In the genomic region with DNA sequence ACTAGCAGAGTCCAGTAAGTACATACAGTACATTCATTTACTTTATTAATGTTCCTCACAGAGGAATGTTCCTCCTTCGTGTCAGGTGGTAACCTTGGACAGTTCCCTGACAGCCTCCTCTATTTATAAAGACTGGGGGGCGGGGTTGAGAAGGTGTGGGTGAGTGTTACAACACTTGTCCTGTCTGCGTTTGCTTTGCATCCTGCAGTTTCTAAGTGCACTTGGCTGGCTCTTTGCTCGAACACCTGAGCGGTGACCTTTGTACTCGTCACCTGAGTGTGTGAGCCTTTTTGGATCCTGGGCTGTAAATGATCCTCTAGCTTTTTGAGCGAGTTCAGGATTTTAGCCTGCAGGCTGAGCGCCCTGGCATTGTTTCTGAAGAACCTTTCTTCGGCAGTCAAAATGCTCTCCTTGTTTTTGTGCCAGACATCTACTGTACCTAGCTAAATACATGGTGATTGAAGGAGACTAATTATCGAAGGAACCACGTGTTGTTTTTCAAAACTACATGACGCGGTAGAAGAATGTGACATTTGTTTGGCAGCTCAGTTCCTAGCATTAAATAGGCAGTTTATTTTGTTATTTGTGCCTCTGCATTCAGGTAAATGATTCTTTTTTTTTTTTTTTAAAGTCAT, we compare ENCODE assay signal across 8 mouse cellular contexts. TPM values are rescaled to one million over a fixed set of nuclear protein-coding genes. Genes with fewer than 3 reads are reported as not detected.
DNase-seq lines count a peak whose midpoint lies in the region; ATAC-seq and TF ChIP-seq lines count a peak whose summit lies in the region.

No protein-coding gene starts in this region.

- TF ChIP-seq CTCF in left cerebral cortex, adult 2 months (IDR thresholded peaks at IDR 0.05): no peak
- no peak for TF ChIP-seq CTCF in bone marrow, adult 2 months (IDR thresholded peaks at IDR 0.05; ENCODE audit: control insufficient read depth, insufficient read depth, low read length)
- no peak for TF ChIP-seq CTCF in midbrain, postnatal 0 days (IDR thresholded peaks at IDR 0.05)

- no peak overlapping the region; the same call in 1 of the 2 replicates for H3K27ac ChIP-seq in left cerebral cortex, adult 2 months
- no peak overlapping the region for H3K27ac ChIP-seq in bone marrow, adult 2 months (ENCODE audit: control insufficient read depth, insufficient read depth, low read depth, low read length, poor library complexity)
- H3K27ac ChIP-seq in forebrain, embryonic 15.5 days (replicated peaks): no peak overlapping the region
- peak overlapping the region; percentile 27; the same call in 1 of the 2 replicates for H3K27ac ChIP-seq in hindbrain, embryonic 15.5 days (replicated peaks)
- H3K27ac ChIP-seq in liver, embryonic 11.5 days (ENCODE audit: low read depth, low read length): no peak overlapping the region
- no peak overlapping the region for H3K27ac ChIP-seq in midbrain, postnatal 0 days (ENCODE audit: low read depth, low read length)

- intact Hi-C loops in left cerebral cortex, adult 2 months (cut with DNase I): loop anchor here (2.0 to 5.0 kb wide), 2 partner anchors 40 to 48 kb away; a partner anchor contains a TSS

- H3K9me3 ChIP-seq in forebrain, embryonic 15.5 days: no peaks in the 10 kb centered on the region
- H3K9me3 ChIP-seq in hindbrain, embryonic 15.5 days: no peaks in the 10 kb centered on the region
- H3K9me3 ChIP-seq in liver, embryonic 11.5 days (ENCODE audit: control insufficient read depth, low read length): no peaks in the 10 kb centered on the region
- H3K9me3 ChIP-seq in midbrain, postnatal 0 days (ENCODE audit: low read length): no peaks in the 10 kb centered on the region

- peak overlapping the region; percentile 86 for H3K4me3 ChIP-seq in left cerebral cortex, adult 2 months
- peak overlapping the region; percentile 38 for H3K4me3 ChIP-seq in bone marrow, adult 2 months (replicated peaks; ENCODE audit: control insufficient read depth, low read depth, low read length)
- H3K4me3 ChIP-seq in forebrain, embryonic 15.5 days: peak overlapping the region; percentile 85
- H3K4me3 ChIP-seq in hindbrain, embryonic 15.5 days: peak overlapping the region; percentile 93
- peak overlapping the region; percentile 96 for H3K4me3 ChIP-seq in liver, embryonic 11.5 days (ENCODE audit: low read depth, low read length)
- peak overlapping the region; percentile 96 for H3K4me3 ChIP-seq in midbrain, postnatal 0 days (ENCODE audit: low read depth, low read length)

- WGBS in bone marrow, adult 2 months: 36% methylated on average over 13 of the region's 13 CpGs
- WGBS in forebrain, embryonic 15.5 days: 14% methylated on average over 13 of the region's 13 CpGs
- 32% methylated on average over 13 of the region's 13 CpGs for WGBS in hindbrain, embryonic 15.5 days
- 40% methylated on average over 13 of the region's 13 CpGs for WGBS in liver, embryonic 11.5 days
- WGBS in midbrain, postnatal 0 days: 31% methylated on average over 13 of the region's 13 CpGs

- peak overlapping the region; percentile 87 for H3K4me2 ChIP-seq in forebrain, embryonic 15.5 days (replicated peaks)
- peak overlapping the region; percentile 87 for H3K4me2 ChIP-seq in hindbrain, embryonic 15.5 days
- H3K4me2 ChIP-seq in liver, embryonic 11.5 days: peak overlapping the region; percentile 92
- H3K4me2 ChIP-seq in midbrain, postnatal 0 days (ENCODE audit: low read depth, low read length, poor library complexity, severe bottlenecking): peak overlapping the region; percentile 92

- ATAC-seq in forebrain, embryonic 15.5 days (replicated peaks): no peak
- ATAC-seq in hindbrain, embryonic 15.5 days (ENCODE audit: low FRiP score, low read depth): no peak
- no peak for ATAC-seq in liver, embryonic 11.5 days (replicated peaks; ENCODE audit: low FRiP score)
- ATAC-seq in midbrain, postnatal 0 days (ENCODE audit: low FRiP score): no peak

- TF ChIP-seq POLR2A in bone marrow, adult 2 months (IDR thresholded peaks at IDR 0.05; ENCODE audit: borderline replicate concordance, control insufficient read depth, low read depth, low read length): no peak

- H3K9ac ChIP-seq in forebrain, embryonic 15.5 days (replicated peaks): peak overlapping the region; percentile 81
- H3K9ac ChIP-seq in hindbrain, embryonic 15.5 days: peak overlapping the region; percentile 89
- no peak overlapping the region for H3K9ac ChIP-seq in liver, embryonic 11.5 days (ENCODE audit: low read depth, low read length)
- peak overlapping the region; percentile 92; the same call in 1 of the 2 replicates for H3K9ac ChIP-seq in midbrain, postnatal 0 days (replicated peaks; ENCODE audit: low read length, poor library complexity, severe bottlenecking)

- H3K27me3 ChIP-seq in forebrain, embryonic 15.5 days: no peaks in the 10 kb centered on the region
- H3K27me3 ChIP-seq in hindbrain, embryonic 15.5 days: 0 out of 2 replicates have a peak, but pooled peaks cover 3% of the 10 kb centered on the region
- no peaks in the 10 kb centered on the region for H3K27me3 ChIP-seq in liver, embryonic 11.5 days (replicated peaks; ENCODE audit: control insufficient read depth, insufficient read depth, low read length)
- no peaks in the 10 kb centered on the region for H3K27me3 ChIP-seq in midbrain, postnatal 0 days (ENCODE audit: insufficient read depth, low read length)

- H3K36me3 ChIP-seq in forebrain, embryonic 15.5 days: no peaks in the 10 kb centered on the region
- H3K36me3 ChIP-seq in hindbrain, embryonic 15.5 days: no peaks in the 10 kb centered on the region
- H3K36me3 ChIP-seq in liver, embryonic 11.5 days (ENCODE audit: control insufficient read depth, insufficient read depth, low read length): no peaks in the 10 kb centered on the region
- H3K36me3 ChIP-seq in midbrain, postnatal 0 days (ENCODE audit: insufficient read depth, low read length): no peaks in the 10 kb centered on the region; the same call in 1 of the 2 replicates

- H3K4me1 ChIP-seq in bone marrow, adult 2 months (ENCODE audit: control insufficient read depth, insufficient read depth, low read length): peaks cover 2% of the 10 kb centered on the region; the same call in 1 of the 2 replicates
- peaks cover 39% of the 10 kb centered on the region for H3K4me1 ChIP-seq in forebrain, embryonic 15.5 days
- H3K4me1 ChIP-seq in hindbrain, embryonic 15.5 days (replicated peaks): peaks cover 39% of the 10 kb centered on the region
- peaks cover 12% of the 10 kb centered on the region for H3K4me1 ChIP-seq in liver, embryonic 11.5 days (replicated peaks; ENCODE audit: control insufficient read depth, insufficient read depth, low read length)
- H3K4me1 ChIP-seq in midbrain, postnatal 0 days (ENCODE audit: insufficient read depth, low read length): peaks cover 22% of the 10 kb centered on the region

- peak in 1 of 2 experiments; percentile 11 for DNase-seq in left cerebral cortex, adult 2 months (ENCODE audit: extremely low spot score in 1 of 2, low spot score in 2 of 2)
- DNase-seq in left cerebral cortex, adult 8-10 months (ENCODE audit: low spot score in 2 of 2): no peak
- DNase-seq in liver, embryonic 11.5 days (ENCODE audit: low spot score): no peak
- DNase-seq in midbrain, postnatal 0 days (ENCODE audit: low spot score): no peak
- no peak for DNase-seq in frontal cortex, postnatal 14 days (ENCODE audit: low spot score in 2 of 2)

RNA-seq across cellular contexts. Expression of a gene that starts 1.4 kb away (rescaled TPM):
- total RNA-seq in left cerebral cortex, adult 2 months (2021): 100 to 1,000 TPM; 289 to 291 TPM
- 100 to 1,000 TPM; 247 to 289 (median 277) TPM for total RNA-seq in left cerebral cortex, adult 8-10 months (2022)
- polyA plus RNA-seq in bone marrow, adult 2 months (2011; ENCODE audit: insufficient read depth, insufficient read length, low replicate concordance, missing spikeins): 8.6 and 22.7 TPM in 2 replicates
- polyA plus RNA-seq in forebrain, embryonic 15.5 days (2015; fragmentation: Nextera tagmentation; extraction: Ambion mirVana): 90.9 and 96.7 TPM in 2 replicates
- 77.4 and 89.5 TPM in 2 replicates for polyA plus RNA-seq in hindbrain, embryonic 15.5 days (2015; fragmentation: Nextera tagmentation; extraction: Ambion mirVana)
- 19.5 and 24.6 TPM in 2 replicates for polyA plus RNA-seq in liver, embryonic 11.5 days (2014; fragmentation: Nextera tagmentation; extraction: Ambion mirVana)
- 131 and 161 TPM in 2 replicates for total RNA-seq in midbrain, postnatal 0 days (2014; rRNA removed)
- polyA plus RNA-seq in midbrain, postnatal 0 days (2015; fragmentation: Nextera tagmentation; extraction: Ambion mirVana): 66.8 and 80.7 TPM in 2 replicates

RNA-seq across cellular contexts. Expression of a gene that starts 28.9 kb away (rescaled TPM):
- 100 to 1,000 TPM; 104 to 111 TPM for total RNA-seq in left cerebral cortex, adult 2 months (2021)
- total RNA-seq in left cerebral cortex, adult 8-10 months (2022): 100 to 1,000 TPM in 1 of 4 experiments, 10 to 100 TPM in 3; 87.0 to 108 (median 92.1) TPM
- 70.1 and 89.9 TPM in 2 replicates for polyA plus RNA-seq in bone marrow, adult 2 months (2011; ENCODE audit: insufficient read depth, insufficient read length, low replicate concordance, missing spikeins)
- polyA plus RNA-seq in forebrain, embryonic 15.5 days (2015; fragmentation: Nextera tagmentation; extraction: Ambion mirVana): 312 and 316 TPM in 2 replicates
- polyA plus RNA-seq in hindbrain, embryonic 15.5 days (2015; fragmentation: Nextera tagmentation; extraction: Ambion mirVana): 346 and 369 TPM in 2 replicates
- polyA plus RNA-seq in liver, embryonic 11.5 days (2014; fragmentation: Nextera tagmentation; extraction: Ambion mirVana): 315 and 317 TPM in 2 replicates
- 46.2 and 66.9 TPM in 2 replicates for total RNA-seq in midbrain, postnatal 0 days (2014; rRNA removed)
- polyA plus RNA-seq in midbrain, postnatal 0 days (2015; fragmentation: Nextera tagmentation; extraction: Ambion mirVana): 383 and 424 TPM in 2 replicates

RNA-seq across cellular contexts. Expression of a gene that starts 29.2 kb away (rescaled TPM):
- 10 to 100 TPM; 85.3 to 97.9 TPM for total RNA-seq in left cerebral cortex, adult 2 months (2021)
- total RNA-seq in left cerebral cortex, adult 8-10 months (2022): 100 to 1,000 TPM in 3 of 4 experiments, 10 to 100 TPM in 1; 98.4 to 117 (median 112) TPM
- 4.4 and 29.3 TPM in 2 replicates for polyA plus RNA-seq in bone marrow, adult 2 months (2011; ENCODE audit: insufficient read depth, insufficient read length, low replicate concordance, missing spikeins)
- polyA plus RNA-seq in forebrain, embryonic 15.5 days (2015; fragmentation: Nextera tagmentation; extraction: Ambion mirVana): 363 and 387 TPM in 2 replicates
- 369 and 383 TPM in 2 replicates for polyA plus RNA-seq in hindbrain, embryonic 15.5 days (2015; fragmentation: Nextera tagmentation; extraction: Ambion mirVana)
- polyA plus RNA-seq in liver, embryonic 11.5 days (2014; fragmentation: Nextera tagmentation; extraction: Ambion mirVana): 393 TPM in 2 replicates
- 61.1 and 113 TPM in 2 replicates for total RNA-seq in midbrain, postnatal 0 days (2014; rRNA removed)
- 370 and 379 TPM in 2 replicates for polyA plus RNA-seq in midbrain, postnatal 0 days (2015; fragmentation: Nextera tagmentation; extraction: Ambion mirVana)

RNA-seq across cellular contexts. Expression of a gene that starts 41.2 kb away (rescaled TPM):
- total RNA-seq in left cerebral cortex, adult 2 months (2021): 10 to 100 TPM; 72.6 to 83.4 TPM
- total RNA-seq in left cerebral cortex, adult 8-10 months (2022): 10 to 100 TPM; 67.9 to 99.0 (median 86.3) TPM
- 47.5 and 121 TPM in 2 replicates for polyA plus RNA-seq in bone marrow, adult 2 months (2011; ENCODE audit: insufficient read depth, insufficient read length, low replicate concordance, missing spikeins)
- polyA plus RNA-seq in forebrain, embryonic 15.5 days (2015; fragmentation: Nextera tagmentation; extraction: Ambion mirVana): 105 and 106 TPM in 2 replicates
- 94.8 and 100 TPM in 2 replicates for polyA plus RNA-seq in hindbrain, embryonic 15.5 days (2015; fragmentation: Nextera tagmentation; extraction: Ambion mirVana)
- 112 and 142 TPM in 2 replicates for polyA plus RNA-seq in liver, embryonic 11.5 days (2014; fragmentation: Nextera tagmentation; extraction: Ambion mirVana)
- total RNA-seq in midbrain, postnatal 0 days (2014; rRNA removed): 237 and 286 TPM in 2 replicates
- polyA plus RNA-seq in midbrain, postnatal 0 days (2015; fragmentation: Nextera tagmentation; extraction: Ambion mirVana): 139 and 145 TPM in 2 replicates

Comparison
In these comparisons a context has a peak if more than half of its experiments do, and no peak if none do; other contexts are left out.
1. H3K4me3 ChIP-seq: peak in every context shown above with its lines; median percentile 96 in liver, embryonic 11.5 days; 96 in midbrain, postnatal 0 days; 93 in hindbrain, embryonic 15.5 days; 86 in left cerebral cortex, adult 2 months; 85 in forebrain, embryonic 15.5 days; 38 in bone marrow, adult 2 months.
2. RNA of a gene that starts 29.2 kb away (polyA plus RNA-seq): 393 TPM in liver, embryonic 11.5 days, 370 to 379 TPM in midbrain, postnatal 0 days, 369 to 383 TPM in hindbrain, embryonic 15.5 days and 363 to 387 TPM in forebrain, embryonic 15.5 days; 4.4 to 29.3 TPM in bone marrow, adult 2 months; every median in the first group is over 10 times any median in the second.
3. Peak in every context shown above with its lines, with median percentiles within 50 percentile points of each other: H3K4me2 ChIP-seq.